Mouse (Mus musculus) lung, postnatal 25 days (tissue): Measurements from ENCODE around the gene Rnf148.
A peak's percentile ranks its signal among the peaks of the same experiment; 100 is the strongest.

Source experiments
- DNase-seq: peaks from one replicate; pipeline ENCODE4 v3.0.0; 2022; ENCODE audit warnings: low spot score

Rnf148 gene

DNA sequence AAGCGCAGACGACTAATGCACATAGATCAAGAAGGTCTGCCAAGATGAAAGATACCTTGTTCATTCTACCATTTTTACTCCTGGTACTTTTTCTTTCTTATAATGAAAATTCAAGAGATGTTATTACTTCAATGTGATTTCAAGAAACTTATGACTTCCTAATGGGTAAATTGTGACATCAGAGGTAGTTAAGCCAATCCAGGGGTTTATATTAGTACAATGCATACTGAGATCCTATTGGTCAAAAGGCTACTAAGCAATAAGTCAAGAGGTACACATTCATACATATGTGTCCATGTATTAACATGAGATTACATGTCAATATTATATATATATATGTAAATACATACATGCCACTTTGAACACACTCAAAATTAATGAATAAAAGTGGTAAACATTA, at the start of gene Rnf148:
Gene Rnf148, minus strand, starts transcription at position 101 of the 400 bp plus-strand sequence.
- no peak for DNase-seq

DNA sequence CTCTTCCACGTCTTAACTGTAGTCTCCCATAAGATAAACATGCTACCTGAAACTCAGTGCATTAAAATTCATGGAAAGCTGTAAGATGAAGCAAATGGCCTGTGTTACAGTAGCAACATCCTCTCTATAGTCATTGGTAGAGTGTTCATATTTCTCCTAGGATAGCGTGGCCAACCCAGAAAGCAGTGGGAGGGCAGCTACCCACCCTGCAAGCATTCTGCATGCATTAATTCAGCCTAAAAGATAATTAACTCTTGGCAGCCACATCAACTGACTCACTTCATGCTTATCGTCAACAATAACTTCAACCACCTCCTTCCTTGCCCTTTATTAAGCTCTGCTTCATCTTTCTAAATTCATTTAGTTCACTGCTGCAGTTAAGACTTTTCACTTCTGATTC, 45.9 kb upstream of the Rnf148 start:
- no peak for DNase-seq

DNA sequence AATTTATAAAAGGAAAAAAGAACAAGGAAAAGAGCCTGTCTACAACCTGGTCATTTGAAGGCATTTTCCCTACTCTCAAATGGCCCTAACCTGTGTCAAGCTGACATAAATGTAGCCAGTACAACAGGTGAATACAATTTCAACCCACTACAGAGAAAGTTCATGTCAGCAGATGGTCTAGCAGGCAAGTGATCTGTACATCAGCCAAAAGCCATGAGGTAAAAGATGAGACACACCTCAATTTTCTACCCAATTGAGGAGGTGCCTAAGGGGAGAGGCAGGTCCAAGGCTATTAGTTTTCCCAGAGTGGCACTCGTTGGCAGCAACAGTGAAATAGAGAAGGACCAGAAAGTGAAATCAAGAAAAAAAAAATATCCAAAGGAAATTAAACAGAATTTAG, 23.2 kb upstream of the Rnf148 start:
- no peak for DNase-seq

DNA sequence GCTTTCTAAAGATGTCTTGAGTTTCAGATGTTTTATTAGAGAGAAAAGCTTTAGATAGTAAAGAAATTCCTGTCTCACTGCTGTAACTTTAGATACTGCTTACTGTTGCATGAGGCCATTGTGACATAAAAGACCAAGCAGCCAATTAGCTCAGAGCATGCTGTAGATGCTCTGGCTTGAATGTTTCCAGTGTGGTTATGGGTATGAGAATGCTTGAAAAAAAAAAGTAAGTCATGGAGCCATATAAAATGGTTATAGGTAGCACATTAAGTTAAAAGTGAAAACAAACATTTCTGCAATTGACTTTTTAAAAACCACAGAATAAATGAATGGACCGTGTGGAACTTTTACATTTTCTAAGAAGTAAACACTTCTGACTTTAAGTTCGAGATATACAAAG, 4.7 kb downstream of the Rnf148 start, which contains the start of gene Rnf133:
Gene Rnf133, minus strand, starts transcription at position 101 of the 400 bp plus-strand sequence.
- DNase-seq: no peak

DNA sequence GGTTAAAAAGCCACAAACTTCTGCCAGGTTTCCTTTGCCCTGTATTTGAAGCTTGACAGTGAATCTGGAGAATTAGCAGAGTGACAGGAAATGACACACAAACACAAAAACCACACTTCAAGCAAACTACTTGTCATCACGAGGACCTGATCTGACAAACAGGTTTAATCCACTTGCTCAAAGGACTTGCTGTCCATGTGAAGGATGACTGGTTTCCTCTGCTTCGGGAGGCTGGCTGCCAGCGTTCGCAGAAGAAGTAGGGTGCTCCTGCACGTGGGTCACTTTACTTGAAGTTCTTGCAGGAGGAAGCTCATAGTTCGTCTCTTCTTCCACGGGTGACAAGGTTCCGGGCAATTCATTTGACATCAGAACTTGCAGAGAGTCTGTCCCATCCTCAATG, 6.2 kb downstream of the Rnf148 start:
- DNase-seq: no peak

DNA sequence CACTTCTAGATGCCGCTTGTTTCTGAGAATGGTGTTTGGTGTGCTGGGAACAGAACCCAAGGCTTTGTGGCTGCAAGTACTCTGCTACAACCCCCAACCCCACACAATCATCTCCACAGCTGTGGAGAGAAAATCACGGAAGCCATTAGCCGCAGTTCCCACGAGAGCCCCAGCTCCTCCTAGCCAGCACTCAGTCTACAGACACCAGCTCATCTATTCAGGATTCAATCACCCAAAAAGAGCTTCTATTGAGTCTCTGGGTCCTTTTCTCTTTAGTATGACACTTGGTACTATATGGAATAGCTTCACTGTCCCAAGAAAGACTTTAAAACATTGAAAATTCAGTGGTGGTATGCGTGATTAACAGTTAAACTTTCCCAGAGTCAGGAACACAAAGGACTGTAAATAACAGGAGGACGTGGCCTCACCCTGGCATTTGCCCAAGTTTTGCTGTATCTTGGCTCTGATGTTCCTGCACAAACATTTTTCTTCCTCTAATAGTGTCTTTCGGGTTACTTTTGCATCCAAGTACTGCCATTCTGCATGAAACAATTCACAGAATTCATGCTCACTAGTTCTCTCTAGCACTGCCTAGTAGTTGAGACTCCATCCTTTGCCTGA, 7.2 kb downstream of the Rnf148 start:
- peak; percentile 60 for DNase-seq

DNA sequence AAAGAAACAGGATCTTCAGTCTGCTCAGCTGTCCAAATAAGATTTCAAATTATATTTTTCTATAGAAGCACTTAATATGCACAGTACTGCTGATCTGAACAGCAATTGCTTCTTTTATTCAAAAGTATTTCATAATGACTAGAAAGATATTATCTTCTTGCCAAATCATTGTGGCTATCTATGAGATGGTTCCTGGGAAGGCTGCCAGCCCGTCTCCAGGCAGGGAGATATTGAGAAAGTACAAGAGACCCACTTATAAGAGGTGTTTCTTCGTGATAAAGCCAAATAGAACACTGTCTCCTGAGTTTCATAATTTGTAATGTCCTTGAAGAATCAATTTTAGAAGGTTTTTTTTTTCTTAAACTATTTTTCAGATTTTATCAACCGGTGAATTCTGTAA, 17.9 kb downstream of the Rnf148 start:
- no peak for DNase-seq

DNA sequence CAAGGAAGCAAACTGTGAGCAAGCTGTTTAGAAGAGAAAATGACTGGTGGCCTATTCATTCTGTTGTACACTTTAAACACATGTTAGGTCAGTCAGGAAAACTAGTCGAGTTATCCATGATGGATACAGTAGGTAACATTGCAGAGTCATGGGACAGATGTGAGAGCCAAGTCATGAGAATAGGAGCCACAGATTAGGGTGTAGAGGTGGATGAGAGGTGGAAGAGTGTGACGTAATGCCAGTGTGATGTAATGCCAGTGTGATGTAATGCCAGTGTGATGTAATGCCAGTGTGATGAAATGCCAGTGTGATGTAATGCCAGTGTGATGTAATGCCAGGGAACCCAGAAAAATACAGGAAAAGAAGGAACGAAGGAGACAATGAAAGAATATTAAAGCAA, 19.7 kb downstream of the Rnf148 start:
- no peak for DNase-seq

DNA sequence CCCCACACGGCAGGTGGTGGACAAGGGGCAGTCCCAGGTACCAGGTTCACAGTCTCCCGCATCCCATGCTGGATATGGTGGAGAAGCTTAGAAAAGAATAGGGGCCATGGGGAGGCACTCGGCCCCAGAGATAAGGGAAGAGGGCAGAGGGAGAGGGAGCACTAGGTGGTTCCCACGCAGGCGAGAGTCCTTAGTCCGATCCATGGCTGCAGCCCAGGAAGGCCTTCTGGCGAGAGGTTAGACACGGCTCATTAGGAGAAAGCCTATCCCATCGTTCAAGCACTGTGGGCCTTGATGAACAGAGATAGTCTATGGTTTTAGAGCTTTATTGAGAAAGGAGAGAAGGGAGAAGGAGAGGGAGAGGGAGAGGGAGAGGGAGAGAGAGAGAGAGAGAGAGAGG, 20.9 kb downstream of the Rnf148 start:
- no peak for DNase-seq

DNA sequence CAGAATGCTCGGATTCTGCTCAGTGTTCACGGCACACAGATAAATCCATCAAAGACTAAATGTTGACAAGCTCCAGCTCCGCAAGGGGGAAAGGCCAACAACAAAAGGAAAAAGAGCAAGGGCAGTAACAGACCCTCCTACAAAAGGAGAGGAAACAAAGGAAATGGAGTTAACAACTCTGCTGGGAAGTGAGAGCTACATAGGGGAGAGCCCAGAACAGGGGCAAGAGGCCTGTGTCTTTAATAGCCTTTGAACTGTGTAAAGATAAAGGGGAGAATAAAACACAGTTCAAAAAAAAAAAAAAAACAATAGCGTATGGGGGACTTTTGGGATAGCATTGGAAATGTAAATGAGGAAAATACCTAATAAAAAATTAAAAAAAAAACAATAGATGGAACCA, 24.5 kb downstream of the Rnf148 start:
- DNase-seq: no peak
